18 mouse cellular contexts compared by ENCODE assay signal in the genomic region with DNA sequence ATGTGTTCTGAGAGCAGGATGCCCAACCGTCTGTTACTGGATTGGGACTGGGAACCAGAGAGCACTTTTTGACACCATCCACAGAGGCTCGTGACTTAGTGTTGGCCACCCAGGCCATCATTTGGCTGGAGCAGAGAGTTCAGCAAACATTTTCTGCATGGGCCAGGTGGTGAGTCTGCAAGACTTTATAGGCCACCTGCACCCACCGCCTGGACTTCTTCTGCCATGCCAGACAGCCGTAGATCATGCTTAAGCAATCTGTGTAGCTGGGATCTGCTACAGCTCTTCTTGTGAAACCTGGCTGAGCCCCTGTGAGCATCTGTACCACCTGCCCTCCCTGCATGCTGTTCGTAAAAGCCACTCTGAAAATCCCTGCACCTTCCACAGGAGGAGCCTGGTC. TPM values are rescaled to one million over a fixed set of nuclear protein-coding genes. Genes with fewer than 3 reads are reported as not detected.
DNase-seq lines count a peak whose midpoint lies in the region; ATAC-seq lines count a peak whose summit lies in the region.
"Had no signal": no experiment of that assay in that cellular context is flagged by ENCODE, and none has a peak within 500 bp of the region (broad histone marks: within the 10 kb centered on the region; RNA-seq: fewer than 3 reads in every experiment).

No protein-coding gene starts in this region.

- WGBS in hindbrain, embryonic 15.5 days: 64% methylated on average over 5 of the region's 5 CpGs
- WGBS in hindbrain, embryonic 10.5 days: 83% methylated on average over 5 of the region's 5 CpGs
- 82% methylated on average over 5 of the region's 5 CpGs for WGBS in midbrain, embryonic 13.5 days
- WGBS in midbrain, embryonic 15.5 days: 82% methylated on average over 5 of the region's 5 CpGs

- H3K9ac ChIP-seq in hindbrain, embryonic 15.5 days: no peak overlapping the region
- no peak overlapping the region for H3K9ac ChIP-seq in midbrain, embryonic 13.5 days (replicated peaks)
- no peak overlapping the region for H3K9ac ChIP-seq in midbrain, embryonic 15.5 days
- H3K9ac ChIP-seq: limb, embryonic 13.5 days; liver, embryonic 14.5 days had no signal

- H3K27me3 ChIP-seq in hindbrain, embryonic 15.5 days: no peaks in the 10 kb centered on the region
- no peaks in the 10 kb centered on the region for H3K27me3 ChIP-seq in hindbrain, embryonic 10.5 days (ENCODE audit: insufficient read depth, poor library complexity, severe bottlenecking)
- H3K27me3 ChIP-seq in midbrain, embryonic 13.5 days: no peaks in the 10 kb centered on the region
- H3K27me3 ChIP-seq in midbrain, embryonic 15.5 days (replicated peaks): no peaks in the 10 kb centered on the region
- H3K27me3 ChIP-seq: limb, embryonic 13.5 days had no signal

- 0 out of 2 replicates have a peak, but pooled peaks cover 6% of the 10 kb centered on the region for H3K36me3 ChIP-seq in hindbrain, embryonic 15.5 days
- no peaks in the 10 kb centered on the region for H3K36me3 ChIP-seq in hindbrain, embryonic 10.5 days
- H3K36me3 ChIP-seq in midbrain, embryonic 13.5 days: peaks cover 5% of the 10 kb centered on the region; the same call in 1 of the 2 replicates
- peaks cover 7% of the 10 kb centered on the region; the same call in 1 of the 2 replicates for H3K36me3 ChIP-seq in midbrain, embryonic 15.5 days (replicated peaks)
- H3K36me3 ChIP-seq: limb, embryonic 13.5 days had no signal

- peaks cover 20% of the 10 kb centered on the region for H3K4me1 ChIP-seq in hindbrain, embryonic 15.5 days (replicated peaks)
- H3K4me1 ChIP-seq in hindbrain, embryonic 10.5 days (replicated peaks): peaks cover 26% of the 10 kb centered on the region
- H3K4me1 ChIP-seq in midbrain, embryonic 13.5 days (replicated peaks): peaks cover 13% of the 10 kb centered on the region; the same call in 1 of the 2 replicates
- H3K4me1 ChIP-seq in midbrain, embryonic 15.5 days: peaks cover 10% of the 10 kb centered on the region; the same call in 1 of the 2 replicates

- no peak for ATAC-seq in hindbrain, embryonic 15.5 days (ENCODE audit: low FRiP score, low read depth)
- ATAC-seq in midbrain, embryonic 13.5 days: no peak
- ATAC-seq in midbrain, embryonic 15.5 days (replicated peaks): no peak
- ATAC-seq: intestine, postnatal 0 days; lung, postnatal 0 days had no signal

- H3K27ac ChIP-seq in hindbrain, embryonic 15.5 days (replicated peaks): 0 out of 2 replicates have a peak overlapping the region, but pooled peaks have one; percentile 23
- H3K27ac ChIP-seq in hindbrain, embryonic 10.5 days: no peak overlapping the region
- 0 out of 2 replicates have a peak overlapping the region, but pooled peaks have one; percentile 21 for H3K27ac ChIP-seq in midbrain, embryonic 13.5 days
- no peak overlapping the region for H3K27ac ChIP-seq in midbrain, embryonic 15.5 days
- H3K27ac ChIP-seq: heart, adult 2 months; limb, embryonic 13.5 days; liver, embryonic 14.5 days had no signal

- H3K9me3 ChIP-seq in hindbrain, embryonic 15.5 days: peaks cover 14% of the 10 kb centered on the region
- peaks cover 16% of the 10 kb centered on the region for H3K9me3 ChIP-seq in hindbrain, embryonic 10.5 days
- H3K9me3 ChIP-seq in midbrain, embryonic 13.5 days: no peaks in the 10 kb centered on the region
- 0 out of 2 replicates have a peak, but pooled peaks cover 12% of the 10 kb centered on the region for H3K9me3 ChIP-seq in midbrain, embryonic 15.5 days
- H3K9me3 ChIP-seq: megakaryocyte, embryonic 14.5 days had no signal

- H3K4me2 ChIP-seq in hindbrain, embryonic 15.5 days: no peak overlapping the region
- no peak overlapping the region for H3K4me2 ChIP-seq in midbrain, embryonic 13.5 days (replicated peaks)
- no peak overlapping the region for H3K4me2 ChIP-seq in midbrain, embryonic 15.5 days
- H3K4me2 ChIP-seq: limb, embryonic 13.5 days had no signal

- no peak for DNase-seq in hindbrain, embryonic 10.5 days (ENCODE audit: low spot score)
- peak; percentile 80 to 89 for DNase-seq in cerebellum, postnatal 10 days
- no peak for DNase-seq in lung, postnatal 10 days
- DNase-seq in urinary bladder, postnatal 14 days (ENCODE audit: low spot score): no peak
- DNase-seq: adrenal gland, postnatal 10 days; B cell, adult 2 months; gastrocnemius, postnatal 10 days; heart, adult 2 months had no signal

- H3K4me3 ChIP-seq in hindbrain, embryonic 15.5 days: no peak overlapping the region
- no peak overlapping the region for H3K4me3 ChIP-seq in hindbrain, embryonic 10.5 days
- no peak overlapping the region for H3K4me3 ChIP-seq in midbrain, embryonic 13.5 days (replicated peaks)
- H3K4me3 ChIP-seq in midbrain, embryonic 15.5 days: no peak overlapping the region
- H3K4me3 ChIP-seq: heart, adult 2 months; limb, embryonic 13.5 days; megakaryocyte, embryonic 14.5 days; myocyte had no signal

RNA-seq across cellular contexts. Expression of gene Pimreg, which starts 25.5 kb away (rescaled TPM):
- 35.4 and 41.2 TPM in 2 replicates for polyA plus RNA-seq in hindbrain, embryonic 15.5 days (2015; fragmentation: Nextera tagmentation; extraction: Ambion mirVana)
- polyA plus RNA-seq in hindbrain, embryonic 10.5 days (2016; fragmentation: Nextera tagmentation; extraction: Ambion mirVana): 228 and 229 TPM in 2 replicates
- 79.0 and 80.7 TPM in 2 replicates for polyA plus RNA-seq in midbrain, embryonic 13.5 days (2015; fragmentation: Nextera tagmentation; extraction: Ambion mirVana)
- 28.3 and 31.9 TPM in 2 replicates for polyA plus RNA-seq in midbrain, embryonic 15.5 days (2015; fragmentation: Nextera tagmentation; extraction: Ambion mirVana)

RNA-seq across cellular contexts. Expression of gene Aipl1, which starts 30.0 kb away (rescaled TPM):
- 0.38 and 0.43 TPM in 2 replicates for polyA plus RNA-seq in hindbrain, embryonic 15.5 days (2015; fragmentation: Nextera tagmentation; extraction: Ambion mirVana)
- polyA plus RNA-seq in hindbrain, embryonic 10.5 days (2016; fragmentation: Nextera tagmentation; extraction: Ambion mirVana): 0.31 and 0.55 TPM in 2 replicates
- polyA plus RNA-seq in midbrain, embryonic 13.5 days (2015; fragmentation: Nextera tagmentation; extraction: Ambion mirVana): 0.43 and 0.63 TPM in 2 replicates
- polyA plus RNA-seq in midbrain, embryonic 15.5 days (2015; fragmentation: Nextera tagmentation; extraction: Ambion mirVana): 0.45 and 0.49 TPM in 2 replicates
- polyA plus RNA-seq: hindbrain, embryonic 11.5 days had no signal

Comparison
In these comparisons a context has a peak if more than half of its experiments do, and no peak if none do; other contexts are left out.
1. H3K27ac ChIP-seq: peak in hindbrain, embryonic 15.5 days (single experiment) and midbrain, embryonic 13.5 days (single experiment); none in hindbrain, embryonic 10.5 days (single experiment) and midbrain, embryonic 15.5 days (single experiment).
2. DNase-seq: peak in cerebellum, postnatal 10 days (2 of 2); none in hindbrain, embryonic 10.5 days (single experiment), lung, postnatal 10 days (single experiment) and urinary bladder, postnatal 14 days (single experiment).